Mouse (Mus musculus): ENCODE data around the gene Hspa8. TPM values are rescaled to one million over a fixed set of nuclear protein-coding genes. Genes with fewer than 3 reads are reported as not detected.
A peak's percentile ranks its signal among the peaks of the same experiment; 100 is the strongest.

Hspa8 gene
- polyA plus RNA-seq, 1 experiment from 2014 or later = 2,723 TPM

- Histone ChIP-seq H3K9me3 (replicated peaks) (no peaks in the 10 kb centered on the region), H3K27me3 (replicated peaks) (no peaks in the 10 kb centered on the region), H3K4me3 (no peak overlapping the region), H3K4me1 (no peaks in the 10 kb centered on the region), H3K27ac (no peak overlapping the region), H3K4me2 (no peak overlapping the region), H3K9ac (no peak overlapping the region), H3K36me3 (no peaks in the 10 kb centered on the region)
- no peak for ATAC-seq
- WGBS (ENCODE audit: insufficient replicate concordance) = 2% methylated on average over 12 of the region's 12 CpGs
Measured at GRCm38 (mm10) chr9:40834569-40834968, 33.8 kb downstream of the Hspa8 start.

- Histone ChIP-seq H3K36me3 (no peaks in the 10 kb centered on the region), H3K9ac (no peak overlapping the region), H3K4me2 (no peak overlapping the region), H3K27me3 (replicated peaks) (no peaks in the 10 kb centered on the region), H3K9me3 (replicated peaks) (no peaks in the 10 kb centered on the region), H3K27ac (no peak overlapping the region), H3K4me1 (no peaks in the 10 kb centered on the region), H3K4me3 (no peak overlapping the region)
- WGBS (ENCODE audit: insufficient replicate concordance) = 67% methylated on average over 3 of the region's 3 CpGs
- no peak for ATAC-seq
Measured at GRCm38 (mm10) chr9:40836681-40837080, 35.9 kb downstream of the Hspa8 start.

- WGBS (ENCODE audit: insufficient replicate concordance) = 38% methylated on average over 3 of the region's 3 CpGs
- ATAC-seq = no peak
- no peak overlapping the region for H3K4me2 ChIP-seq
- no peaks in the 10 kb centered on the region for H3K9me3 ChIP-seq (replicated peaks)
- H3K4me1 ChIP-seq = no peaks in the 10 kb centered on the region
- H3K27ac ChIP-seq = no peak overlapping the region
- no peaks in the 10 kb centered on the region for H3K36me3 ChIP-seq
- no peak overlapping the region for H3K9ac ChIP-seq
- H3K4me3 ChIP-seq = no peak overlapping the region
- H3K27me3 ChIP-seq (replicated peaks) = no peaks in the 10 kb centered on the region
Measured at GRCm38 (mm10) chr9:40839662-40840061, 38.9 kb downstream of the Hspa8 start.

GRCm38 (mm10) chr9:40851515-40851914, 50.7 kb downstream of the Hspa8 start:
- Histone ChIP-seq H3K4me3 (no peak overlapping the region), H3K9ac (no peak overlapping the region), H3K27ac (no peak overlapping the region), H3K27me3 (replicated peaks) (peaks cover 9% of the 10 kb centered on the region), H3K4me2 (no peak overlapping the region), H3K9me3 (replicated peaks) (no peaks in the 10 kb centered on the region), H3K4me1 (no peaks in the 10 kb centered on the region), H3K36me3 (no peaks in the 10 kb centered on the region)
- ATAC-seq = no peak
- 59% methylated on average over 2 of the region's 2 CpGs for WGBS (ENCODE audit: insufficient replicate concordance)

- peak overlapping the region; percentile 27 for H3K4me2 ChIP-seq
- WGBS (ENCODE audit: insufficient replicate concordance) = 16% methylated on average over 21 of the region's 21 CpGs
- ATAC-seq = no peak
Measured at GRCm38 (mm10) chr9:40858461-40859160, 57.8 kb downstream of the Hspa8 start.

DNA sequence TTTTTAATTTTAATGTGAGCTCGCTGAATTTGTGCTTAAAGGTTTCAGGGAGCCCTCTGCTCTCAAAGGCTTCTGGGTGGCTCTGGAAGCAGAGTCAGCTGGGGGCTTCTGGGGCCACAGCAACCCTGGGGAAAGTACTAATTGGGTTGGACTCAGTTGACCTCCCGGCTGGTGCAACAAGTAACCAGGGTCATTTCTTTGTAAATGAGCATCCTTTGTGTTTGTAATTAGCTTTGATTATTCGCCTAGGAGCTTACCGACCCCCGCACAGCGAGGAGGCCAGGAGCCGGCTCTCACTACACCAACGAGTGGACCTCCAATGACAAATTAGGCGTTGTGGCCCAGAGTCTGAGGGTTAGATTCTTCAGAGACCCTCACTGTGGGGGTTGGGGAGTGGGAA, 58.4 kb downstream of the Hspa8 start:
- Histone ChIP-seq H3K4me2 (no peak overlapping the region), H3K36me3 (no peaks in the 10 kb centered on the region), H3K4me3 (no peak overlapping the region; the same call in 1 of the 2 replicates), H3K27ac (no peak overlapping the region), H3K9me3 (replicated peaks) (no peaks in the 10 kb centered on the region), H3K9ac (no peak overlapping the region), H3K4me1 (0 out of 2 replicates have a peak, but pooled peaks cover 3% of the 10 kb centered on the region), H3K27me3 (replicated peaks) (peaks cover 32% of the 10 kb centered on the region)
- WGBS (ENCODE audit: insufficient replicate concordance) = 14% methylated on average over 9 of the region's 9 CpGs
- ATAC-seq = no peak

More at GRCm38 (mm10) chr9:40858461-40859160, 57.8 kb downstream of the Hspa8 start:
- Histone ChIP-seq H3K4me3 (peak overlapping the region; percentile 8; the same call in 1 of the 2 replicates), H3K27ac (no peak overlapping the region), H3K4me1 (0 out of 2 replicates have a peak, but pooled peaks cover 3% of the 10 kb centered on the region), H3K9me3 (replicated peaks) (no peaks in the 10 kb centered on the region), H3K27me3 (replicated peaks) (peaks cover 37% of the 10 kb centered on the region), H3K9ac (no peak overlapping the region), H3K36me3 (no peaks in the 10 kb centered on the region)

Other genes with a start within 250 kb of the Hspa8 start
- gene Gm21915, start 130.4 kb upstream of the Hspa8 start, polyA plus RNA-seq (2016; fragmentation: Nextera tagmentation; extraction: Ambion mirVana) = not detected in 2 replicates
- gene Clmp, start 115.0 kb upstream of the Hspa8 start, polyA plus RNA-seq (2016; fragmentation: Nextera tagmentation; extraction: Ambion mirVana) = 3.3 and 4.1 TPM in 2 replicates
- gene Bsx, start 73.1 kb downstream of the Hspa8 start, polyA plus RNA-seq (2016; fragmentation: Nextera tagmentation; extraction: Ambion mirVana) = not detected in 2 replicates
- 0.05 TPM in 1 of 2 replicates, not detected in the other for gene Jhy, start 163.1 kb downstream of the Hspa8 start, polyA plus RNA-seq (2016; fragmentation: Nextera tagmentation; extraction: Ambion mirVana)
- 0.11 TPM in 1 of 2 replicates, not detected in the other for gene Crtam, start 203.6 kb downstream of the Hspa8 start, polyA plus RNA-seq (2016; fragmentation: Nextera tagmentation; extraction: Ambion mirVana)